Mouse (Mus musculus) regulatory T cell (primary cell): Measurements from ENCODE around the gene Arx.

Experiments
- in situ Hi-C: fragments of 300-600 bp; cut with MboI, MseI; formaldehyde crosslinking; loops from one replicate; pipeline ENCODE4 v1.15.1; 2025; ENCODE audit warnings: high pct_unique_total_duplicates

Arx gene

GRCm38 (mm10) chrX:93286291-93286893 is at the start of gene Arx:
Gene Arx (plus strand): TSS chrX:93286445.
- in situ Hi-C loops = no loop called here

GRCm38 (mm10) chrX:93251329-93251728 is 34.9 kb upstream of the Arx start:
- in situ Hi-C loops = no loop called here

GRCm38 (mm10) chrX:93275689-93276088 is 10.6 kb upstream of the Arx start:
- in situ Hi-C loops = no loop called here

DNA sequence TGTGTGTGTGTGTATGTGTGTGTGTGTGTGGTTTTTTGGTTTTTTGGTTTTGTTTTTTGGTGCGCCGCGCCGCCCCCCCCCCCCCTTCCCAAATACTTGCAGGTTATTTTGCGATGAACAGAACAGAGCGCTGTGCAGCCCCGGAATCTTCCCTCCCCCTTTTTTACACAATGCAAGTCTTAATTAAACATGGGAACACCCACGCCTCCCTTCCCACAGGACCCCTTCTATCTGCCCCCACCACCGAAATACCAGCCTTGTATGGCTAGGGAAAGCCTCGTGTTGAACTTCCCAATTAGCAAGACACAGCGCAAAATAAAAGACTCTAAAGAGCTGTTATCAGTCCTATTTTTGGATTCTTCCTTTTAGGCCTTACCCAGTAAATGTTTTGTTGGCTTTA is 6.3 kb upstream of the Arx start:
- in situ Hi-C loops = no loop called here

DNA sequence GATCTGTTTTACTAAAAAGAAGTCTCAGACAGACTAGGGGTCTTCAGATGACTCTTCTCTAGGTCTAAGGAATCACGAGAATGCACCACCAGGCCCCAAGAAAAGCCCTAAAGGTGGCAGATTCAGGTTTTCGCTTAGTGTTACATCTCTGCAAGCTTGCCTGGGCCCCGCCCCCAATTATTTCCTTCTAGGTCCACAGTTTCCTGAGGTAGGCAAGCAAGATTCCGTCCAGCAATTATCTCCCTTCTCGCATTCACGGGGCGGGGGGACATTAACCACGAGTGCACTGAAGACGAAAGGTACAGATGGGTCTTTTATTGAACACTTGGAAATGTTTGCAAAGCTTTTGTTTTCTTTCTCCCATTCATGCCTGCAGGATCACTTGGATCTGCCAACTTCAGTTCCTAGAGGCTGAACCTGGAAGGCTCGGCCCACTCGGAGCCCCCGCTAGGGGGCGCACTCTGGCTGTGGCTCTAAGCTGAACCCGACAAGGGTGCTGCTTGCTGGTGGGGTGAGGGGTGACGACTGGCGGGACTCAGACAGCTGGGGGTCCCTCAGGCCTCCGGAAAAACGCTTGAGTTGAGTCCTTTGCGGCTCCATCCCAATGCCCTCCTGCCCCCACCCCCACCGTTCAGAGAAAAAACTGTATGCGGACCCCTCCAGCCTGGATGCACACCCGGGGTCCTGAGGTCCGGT is 5.1 kb upstream of the Arx start:
- in situ Hi-C loops = no loop called here

GRCm38 (mm10) chrX:93281756-93282155 is 4.5 kb upstream of the Arx start:
- in situ Hi-C loops = no loop called here

- in situ Hi-C loops = no loop called here
Observed at GRCm38 (mm10) chrX:93285091-93285490, 1.2 kb upstream of the Arx start.

DNA sequence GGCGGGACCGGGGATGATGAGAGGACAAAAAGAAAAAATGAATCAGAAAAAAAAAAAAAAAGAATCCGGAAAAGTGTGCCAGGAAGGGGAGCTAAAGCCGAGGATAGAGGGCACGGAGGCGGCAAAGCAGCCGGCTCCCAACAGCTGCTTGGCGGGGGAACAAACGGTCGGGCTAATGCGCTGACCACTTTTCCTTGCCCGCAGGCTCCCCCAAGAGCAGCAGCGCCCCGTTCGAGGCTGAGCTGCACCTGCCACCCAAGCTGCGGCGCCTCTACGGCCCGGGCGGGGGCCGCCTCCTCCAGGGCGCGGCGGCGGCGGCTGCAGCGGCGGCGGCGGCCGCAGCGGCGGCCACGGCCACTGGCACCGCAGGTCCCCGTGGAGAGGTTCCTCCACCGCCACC is 2.1 kb downstream of the Arx start:
- in situ Hi-C loops = no loop called here

DNA sequence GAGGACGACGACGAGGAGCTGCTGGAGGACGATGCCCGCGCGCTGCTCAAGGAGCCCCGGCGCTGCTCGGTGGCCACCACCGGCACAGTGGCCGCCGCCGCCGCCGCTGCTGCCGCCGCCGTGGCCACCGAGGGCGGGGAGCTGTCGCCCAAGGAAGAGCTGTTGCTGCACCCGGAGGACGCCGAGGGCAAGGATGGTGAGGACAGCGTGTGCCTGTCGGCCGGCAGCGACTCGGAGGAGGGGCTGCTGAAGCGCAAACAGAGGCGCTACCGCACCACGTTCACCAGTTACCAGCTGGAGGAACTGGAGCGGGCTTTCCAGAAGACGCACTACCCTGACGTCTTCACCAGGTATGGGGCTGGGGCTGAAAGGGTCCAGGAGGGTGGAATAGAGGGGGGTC is 2.8 kb downstream of the Arx start:
- in situ Hi-C loops = no loop called here

DNA sequence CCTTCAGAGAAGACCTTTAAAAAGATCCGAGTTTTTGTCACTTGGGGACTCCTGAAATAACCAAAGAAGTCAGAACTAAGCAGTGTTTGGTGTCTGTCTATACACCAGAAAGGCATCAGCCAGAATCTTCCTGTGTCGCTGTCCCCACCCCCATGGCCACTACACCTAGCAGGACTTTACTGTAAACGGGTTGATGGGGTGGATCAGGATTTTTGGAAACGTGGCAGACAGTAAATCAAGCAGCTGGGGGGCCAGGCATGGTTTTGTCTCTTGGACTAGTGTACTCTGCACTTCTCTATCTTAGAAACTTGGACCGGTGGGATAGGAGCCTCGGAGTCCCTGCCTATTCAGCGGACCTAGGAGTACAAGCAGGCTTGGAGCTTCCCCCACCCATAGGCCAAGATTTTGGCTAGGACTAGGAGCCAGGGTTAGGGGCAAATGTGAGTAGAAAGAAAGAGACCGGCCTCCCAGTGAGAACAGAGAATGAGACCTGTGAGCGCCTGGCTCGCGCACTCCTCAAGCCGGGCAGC is 3.7 kb downstream of the Arx start:
- in situ Hi-C loops = no loop called here

- in situ Hi-C loops = no loop called here
Observed at GRCm38 (mm10) chrX:93292031-93292430, 5.8 kb downstream of the Arx start.

DNA sequence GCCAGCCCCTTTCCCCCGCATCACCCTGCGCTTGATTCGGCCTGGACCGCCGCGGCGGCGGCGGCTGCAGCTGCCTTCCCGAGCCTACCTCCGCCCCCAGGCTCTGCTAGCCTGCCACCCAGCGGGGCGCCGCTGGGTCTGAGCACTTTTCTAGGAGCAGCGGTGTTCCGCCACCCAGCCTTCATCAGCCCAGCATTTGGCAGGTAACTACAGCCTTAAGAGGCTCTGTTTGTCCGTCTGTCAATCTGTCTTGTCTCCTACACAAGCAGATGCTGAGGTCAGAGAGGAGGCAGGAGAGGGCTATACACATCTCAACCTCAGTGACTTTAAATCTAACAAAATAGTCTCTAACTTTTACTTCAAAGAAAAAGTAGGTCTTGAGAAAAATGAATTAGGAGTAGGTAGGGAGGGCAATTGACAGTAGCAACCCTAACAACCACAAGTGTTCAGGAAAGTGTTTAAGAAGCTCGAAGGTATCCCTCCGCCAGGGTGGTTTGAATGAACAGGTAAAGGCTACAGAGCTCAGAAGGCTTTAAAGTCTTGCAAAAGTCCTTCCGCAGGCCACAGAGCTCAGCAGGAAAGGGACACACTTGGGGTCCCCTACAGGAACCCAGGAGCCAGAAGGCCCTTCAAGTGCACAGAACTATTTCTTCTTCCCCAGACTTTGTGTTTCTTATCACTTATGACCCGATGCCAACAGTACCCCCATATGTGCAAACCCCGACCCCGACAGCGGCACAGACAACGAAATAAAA is 8.7 kb downstream of the Arx start:
- in situ Hi-C loops = no loop called here

- in situ Hi-C loops = no loop called here
Observed at GRCm38 (mm10) chrX:93295819-93296218, 9.6 kb downstream of the Arx start.

DNA sequence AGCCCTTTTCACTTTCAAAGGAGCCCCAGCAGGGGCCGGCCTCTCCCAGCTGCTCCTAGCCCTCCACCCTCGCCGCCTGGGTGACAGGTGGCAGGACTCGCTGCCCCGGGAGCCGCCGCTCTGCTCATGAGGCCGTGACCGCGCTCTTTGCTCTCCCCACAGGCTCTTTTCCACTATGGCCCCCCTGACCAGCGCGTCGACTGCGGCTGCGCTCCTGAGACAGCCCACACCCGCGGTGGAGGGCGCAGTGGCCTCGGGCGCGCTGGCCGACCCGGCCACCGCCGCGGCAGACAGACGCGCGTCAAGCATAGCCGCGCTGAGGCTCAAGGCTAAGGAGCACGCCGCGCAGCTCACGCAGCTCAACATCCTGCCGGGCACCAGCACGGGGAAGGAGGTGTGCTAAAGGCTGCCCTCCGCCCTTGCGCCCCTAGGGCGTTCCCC is 10.8 kb downstream of the Arx start:
- in situ Hi-C loops = no loop called here

- in situ Hi-C loops = no loop called here
Observed at GRCm38 (mm10) chrX:93299046-93299626, 12.9 kb downstream of the Arx start.

- in situ Hi-C loops = no loop called here
Observed at GRCm38 (mm10) chrX:93299771-93300170, 13.5 kb downstream of the Arx start.

- in situ Hi-C loops = no loop called here
Observed at GRCm38 (mm10) chrX:93300183-93300815, 14.1 kb downstream of the Arx start.

- in situ Hi-C loops = no loop called here
Observed at GRCm38 (mm10) chrX:93301798-93302197, 15.6 kb downstream of the Arx start.

GRCm38 (mm10) chrX:93305780-93306179 is 19.5 kb downstream of the Arx start:
- in situ Hi-C loops = no loop called here

GRCm38 (mm10) chrX:93317577-93317976 is 31.3 kb downstream of the Arx start:
- in situ Hi-C loops = no loop called here

- in situ Hi-C loops = no loop called here
Observed at GRCm38 (mm10) chrX:93319979-93320378, 33.7 kb downstream of the Arx start.

DNA sequence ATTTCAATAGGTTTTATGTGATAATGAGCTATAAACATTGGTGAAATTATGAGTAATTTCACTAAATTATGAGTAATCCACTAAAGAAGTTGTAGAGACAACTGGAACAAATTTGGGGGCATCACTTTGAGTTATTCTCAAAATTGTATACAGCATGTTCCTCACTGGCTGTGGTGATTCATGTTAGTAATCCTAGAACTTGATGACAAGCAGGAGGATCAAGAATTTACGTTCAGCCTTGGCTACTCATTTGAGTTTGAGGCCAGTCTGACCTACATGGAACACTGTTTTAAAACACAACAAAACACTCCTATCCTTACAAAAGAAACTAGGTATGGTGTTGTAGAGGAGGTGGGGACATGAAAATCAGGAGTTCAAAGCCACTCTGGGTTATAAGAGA is 35.1 kb downstream of the Arx start:
- in situ Hi-C loops = no loop called here
